In the genomic region with DNA sequence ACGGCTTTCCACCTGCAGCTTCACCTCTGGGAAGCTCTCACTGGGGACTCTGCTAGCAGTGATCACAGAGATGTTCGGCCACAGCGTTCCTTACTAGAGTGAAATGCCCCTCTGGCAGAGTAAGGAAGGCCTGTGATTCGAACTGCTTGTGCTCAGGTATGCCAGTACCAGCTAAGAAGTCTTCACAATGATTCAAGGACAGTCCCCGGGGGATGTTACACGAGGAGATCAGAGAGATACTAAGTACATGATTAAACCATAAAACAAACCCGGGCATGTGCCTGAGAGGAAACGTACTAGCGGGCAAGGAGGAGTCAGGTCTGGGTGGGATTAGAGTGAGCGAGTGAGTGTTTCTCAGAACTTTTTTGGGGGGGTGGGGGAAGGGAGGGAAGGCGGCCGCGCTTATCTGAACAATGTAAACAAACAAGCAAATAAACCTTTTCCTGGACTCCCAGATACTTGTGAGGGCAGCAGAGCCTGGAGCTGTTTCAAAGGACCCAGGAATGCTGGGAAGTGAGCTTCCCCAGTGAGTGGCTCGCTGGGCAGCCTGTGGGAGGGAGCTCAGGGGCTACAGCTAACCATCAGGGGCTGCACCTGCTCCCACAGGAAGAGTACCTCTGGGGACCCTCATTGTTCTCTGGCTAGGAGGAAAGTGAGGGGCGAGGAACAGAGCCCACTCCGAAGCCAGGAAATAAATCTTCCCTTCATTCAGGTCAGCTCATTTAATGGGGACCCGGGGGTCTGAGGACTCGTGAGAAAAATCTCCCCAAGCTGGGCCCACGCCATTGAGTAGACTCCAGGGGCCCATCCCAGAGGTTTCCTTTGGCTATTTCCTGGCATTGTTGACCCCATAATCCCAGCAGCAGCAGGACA, we compare ENCODE assay signal across 15 mouse cellular contexts. TPM values are rescaled to one million over a fixed set of nuclear protein-coding genes. Genes with fewer than 3 reads are reported as not detected.
DNase-seq lines count a peak whose midpoint lies in the region; ATAC-seq and TF ChIP-seq lines count a peak whose summit lies in the region.
"Had no signal": no experiment of that assay in that cellular context is flagged by ENCODE, and none has a peak within 500 bp of the region (broad histone marks: within the 10 kb centered on the region; RNA-seq: fewer than 3 reads in every experiment).

No protein-coding gene starts in this region.

- 0 out of 2 replicates have a peak overlapping the region, but pooled peaks have one; percentile 5 for H3K4me3 ChIP-seq in heart, embryonic 10.5 days
- no peak overlapping the region for H3K4me3 ChIP-seq in kidney, embryonic 16.5 days (ENCODE audit: low read length)
- no peak overlapping the region for H3K4me3 ChIP-seq in ES-Bruce4 (ENCODE audit: low read depth, low read length)
- H3K4me3 ChIP-seq in embryonic facial prominence, embryonic 15.5 days (replicated peaks): no peak overlapping the region
- H3K4me3 ChIP-seq: erythroblast, embryonic 14.5 days; left cerebral cortex, adult 2 months; midbrain, embryonic 13.5 days; stomach, embryonic 15.5 days had no signal

- no peak for ATAC-seq in kidney, embryonic 16.5 days (ENCODE audit: low FRiP score, low TSS enrichment)
- no peak for ATAC-seq in embryonic facial prominence, embryonic 15.5 days (ENCODE audit: insufficient number of reproducible peaks, low FRiP score, low TSS enrichment, low read depth)
- ATAC-seq: midbrain, embryonic 13.5 days had no signal

- peak overlapping the region; percentile 33 for H3K4me2 ChIP-seq in kidney, embryonic 16.5 days (replicated peaks; ENCODE audit: low read depth, low read length)
- 0 out of 2 replicates have a peak overlapping the region, but pooled peaks have one; percentile 1 for H3K4me2 ChIP-seq in embryonic facial prominence, embryonic 15.5 days (replicated peaks)
- H3K4me2 ChIP-seq: midbrain, embryonic 13.5 days; stomach, embryonic 15.5 days had no signal

- no peak for TF ChIP-seq CTCF in ES-Bruce4 (IDR thresholded peaks at IDR 0.05; ENCODE audit: low read depth, low read length)

- H3K36me3 ChIP-seq in heart, embryonic 10.5 days: no peaks in the 10 kb centered on the region
- H3K36me3 ChIP-seq in kidney, embryonic 16.5 days (ENCODE audit: insufficient read depth, low read length): no peaks in the 10 kb centered on the region
- no peaks in the 10 kb centered on the region for H3K36me3 ChIP-seq in ES-Bruce4 (ENCODE audit: control insufficient read depth, insufficient read depth, low read length, poor library complexity, severe bottlenecking)
- no peaks in the 10 kb centered on the region for H3K36me3 ChIP-seq in embryonic facial prominence, embryonic 15.5 days
- H3K36me3 ChIP-seq: midbrain, embryonic 13.5 days; stomach, embryonic 15.5 days had no signal

- TF ChIP-seq POLR2A in ES-Bruce4 (IDR thresholded peaks at IDR 0.05; ENCODE audit: insufficient read depth, low read length): no peak

- WGBS in heart, embryonic 10.5 days: 21% methylated on average over 19 of the region's 19 CpGs
- 7% methylated on average over 19 of the region's 19 CpGs for WGBS in kidney, embryonic 16.5 days
- 11% methylated on average over 19 of the region's 19 CpGs for WGBS in embryonic facial prominence, embryonic 15.5 days

- peak overlapping the region; percentile 81 for H3K27ac ChIP-seq in heart, embryonic 10.5 days
- peak overlapping the region; percentile 41; the same call in 1 of the 2 replicates for H3K27ac ChIP-seq in kidney, embryonic 16.5 days (ENCODE audit: low read length)
- peak overlapping the region; percentile 14; the same call in 1 of the 2 replicates for H3K27ac ChIP-seq in ES-Bruce4 (ENCODE audit: insufficient read depth, low read length)
- no peak overlapping the region for H3K27ac ChIP-seq in embryonic facial prominence, embryonic 15.5 days (replicated peaks)
- H3K27ac ChIP-seq: left cerebral cortex, adult 2 months; midbrain, embryonic 13.5 days; stomach, embryonic 15.5 days had no signal

- TF ChIP-seq EP300 in ES-Bruce4 (IDR thresholded peaks at IDR 0.05; ENCODE audit: insufficient read depth, low read depth, low read length): no peak

- no peak for DNase-seq in heart, embryonic 10.5 days (ENCODE audit: low spot score)
- DNase-seq in heart, adult 8-10 months (ENCODE audit: low spot score): no peak
- no peak for DNase-seq in kidney, adult 11 months
- DNase-seq in thymus, postnatal 4 days: no peak
- no peak for DNase-seq in left cerebral cortex, adult 18-20 months (ENCODE audit: low spot score in 2 of 2)
- DNase-seq: cerebellum, adult 11 months; thymus, postnatal 14 days had no signal

- H3K9ac ChIP-seq in kidney, embryonic 16.5 days (replicated peaks; ENCODE audit: low read length): peak overlapping the region; percentile 33; the same call in 1 of the 2 replicates
- H3K9ac ChIP-seq in ES-Bruce4 (ENCODE audit: low read depth, poor library complexity, severe bottlenecking): 0 out of 2 replicates have a peak overlapping the region, but pooled peaks have one; percentile 14
- H3K9ac ChIP-seq in embryonic facial prominence, embryonic 15.5 days: no peak overlapping the region
- H3K9ac ChIP-seq: midbrain, embryonic 13.5 days; stomach, embryonic 15.5 days had no signal

- peaks cover 98% of the 10 kb centered on the region for H3K4me1 ChIP-seq in heart, embryonic 10.5 days
- peaks cover 74% of the 10 kb centered on the region for H3K4me1 ChIP-seq in kidney, embryonic 16.5 days (ENCODE audit: insufficient read depth, low read length)
- H3K4me1 ChIP-seq in ES-Bruce4 (ENCODE audit: control insufficient read depth, insufficient read depth, low read length): peaks cover 2% of the 10 kb centered on the region
- peaks cover 58% of the 10 kb centered on the region for H3K4me1 ChIP-seq in embryonic facial prominence, embryonic 15.5 days

- no peaks in the 10 kb centered on the region for H3K27me3 ChIP-seq in heart, embryonic 10.5 days (ENCODE audit: insufficient read depth, poor library complexity, severe bottlenecking)
- H3K27me3 ChIP-seq in kidney, embryonic 16.5 days (ENCODE audit: insufficient read depth, low read length): no peaks in the 10 kb centered on the region
- no peaks in the 10 kb centered on the region for H3K27me3 ChIP-seq in ES-Bruce4 (ENCODE audit: control insufficient read depth, insufficient read depth, low read length, poor library complexity, severe bottlenecking)
- H3K27me3 ChIP-seq in embryonic facial prominence, embryonic 15.5 days: 0 out of 2 replicates have a peak, but pooled peaks cover 7% of the 10 kb centered on the region
- H3K27me3 ChIP-seq: stomach, embryonic 15.5 days had no signal

- H3K9me3 ChIP-seq in heart, embryonic 10.5 days: no peaks in the 10 kb centered on the region
- H3K9me3 ChIP-seq in kidney, embryonic 16.5 days (ENCODE audit: low read length): no peaks in the 10 kb centered on the region
- H3K9me3 ChIP-seq in ES-Bruce4 (replicated peaks; ENCODE audit: control insufficient read depth, insufficient read depth, low read length, poor library complexity, severe bottlenecking): no peaks in the 10 kb centered on the region
- H3K9me3 ChIP-seq in embryonic facial prominence, embryonic 15.5 days (replicated peaks): no peaks in the 10 kb centered on the region
- H3K9me3 ChIP-seq: midbrain, embryonic 13.5 days; stomach, embryonic 15.5 days had no signal

RNA-seq across cellular contexts. Expression of a gene that starts 30.9 kb away (rescaled TPM):
- 17.9 and 18.8 TPM in 2 replicates for polyA plus RNA-seq in heart, embryonic 10.5 days (2016; fragmentation: Nextera tagmentation; extraction: Ambion mirVana)
- 10 to 100 TPM in 3 of 4 experiments, 1 to 10 TPM in 1; 9.6 to 14.5 (median 12.0) TPM for total RNA-seq in heart, adult 8-10 months (2022)
- 10.4 and 10.5 TPM in 2 replicates for polyA plus RNA-seq in kidney, embryonic 16.5 days (2015; fragmentation: Nextera tagmentation; extraction: Ambion mirVana)
- 36.7 and 43.2 TPM in 2 replicates for polyA plus RNA-seq in ES-Bruce4 (2011; ENCODE audit: insufficient read depth, insufficient read length, low read depth, missing spikeins)
- 7.5 and 7.9 TPM in 2 replicates for polyA plus RNA-seq in embryonic facial prominence, embryonic 15.5 days (2015; fragmentation: Nextera tagmentation; extraction: Ambion mirVana)
- total RNA-seq in left cerebral cortex, adult 18-20 months (2021): 10 to 100 TPM in 1 of 2 experiments, 1 to 10 TPM in 1; 9.3 to 10.3 TPM
- total RNA-seq: neutrophil, adult 5-6 weeks had no signal
- polyA plus RNA-seq: erythroblast, embryonic 14.5 days had no signal

RNA-seq across cellular contexts. Expression of a gene that starts 47.9 kb away (rescaled TPM):
- 5.7 and 6.3 TPM in 2 replicates for polyA plus RNA-seq in heart, embryonic 10.5 days (2016; fragmentation: Nextera tagmentation; extraction: Ambion mirVana)
- 1 to 10 TPM; 3.5 to 4.9 (median 3.8) TPM for total RNA-seq in heart, adult 8-10 months (2022)
- polyA plus RNA-seq in kidney, embryonic 16.5 days (2015; fragmentation: Nextera tagmentation; extraction: Ambion mirVana): 14.0 and 14.5 TPM in 2 replicates
- polyA plus RNA-seq in ES-Bruce4 (2011; ENCODE audit: insufficient read depth, insufficient read length, low read depth, missing spikeins): 8.2 and 8.7 TPM in 2 replicates
- 12.8 and 14.0 TPM in 2 replicates for polyA plus RNA-seq in embryonic facial prominence, embryonic 15.5 days (2015; fragmentation: Nextera tagmentation; extraction: Ambion mirVana)
- 10 to 100 TPM; 11.1 to 12.4 TPM for total RNA-seq in left cerebral cortex, adult 18-20 months (2021)
